Mouse (Mus musculus) embryonic fibroblast, embryonic 13.5 days (primary cell): ENCODE results near the gene Gpx1. TPM values are rescaled to one million over a fixed set of nuclear protein-coding genes. Genes with fewer than 3 reads are reported as not detected.

Experiments used
- H3K27ac ChIP-seq: 2 replicates; pipeline ENCODE4 v1.5.1; 2012; ENCODE audit warnings: low read length, control low read depth, inconsistent platforms; ENCODE audit not compliant: insufficient read depth
- H3K4me1 ChIP-seq: 2 replicates; pipeline ENCODE4 v1.6.1; 2011; ENCODE audit warnings: low read length; ENCODE audit not compliant: control insufficient read depth, insufficient read depth
- H3K4me3 ChIP-seq: 2 replicates; pipeline ENCODE4 v1.5.1; 2011; ENCODE audit warnings: mild to moderate bottlenecking, control low read depth, low read length; ENCODE audit not compliant: insufficient read depth
- CTCF ChIP-seq: IDR thresholded peaks from 2 replicates; pipeline ENCODE4 v1.5.1; 2011; ENCODE audit warnings: mild to moderate bottlenecking, control low read depth, low read length, moderate library complexity, borderline replicate concordance; ENCODE audit not compliant: insufficient read depth
- POLR2A ChIP-seq: IDR thresholded peaks from 2 replicates; pipeline ENCODE4 v1.6.1; 2011; ENCODE audit warnings: low read depth, mild to moderate bottlenecking, control low read depth, low read length, moderate library complexity
- polyA plus RNA-seq: library from polyadenylated mRNA; stranded (reverse); fragments of >200 nt; gene quantifications from 2 replicates; pipeline ENCODE4 v1.2.4, GENCODE M21; 2011; ENCODE audit warnings: low read depth; ENCODE audit not compliant: missing spikeins, insufficient read length

Gpx1 gene
- 328 and 399 TPM in 2 replicates for polyA plus RNA-seq

GRCm38 (mm10) chr9:108338886-108339781 is at the start of gene Gpx1:
Gene Gpx1, plus strand, starts transcription at chr9:108338903.
- TF ChIP-seq CTCF (no peak), POLR2A (peak; percentile 98)
- H3K4me3 ChIP-seq = peak within 1 kb of the TSS; percentile 76
- peak within 1 kb of the TSS; percentile 98 for H3K27ac ChIP-seq
- H3K4me1 ChIP-seq = peaks cover 9% of the 10 kb centered on the region

GRCm38 (mm10) chr9:108289347-108289746 is 49.4 kb upstream of the Gpx1 start:
- H3K4me1 ChIP-seq = peaks cover 3% of the 10 kb centered on the region
- no peak overlapping the region for H3K27ac ChIP-seq
- H3K4me3 ChIP-seq = no peak overlapping the region
- TF ChIP-seq POLR2A (no peak), CTCF (no peak)

- TF ChIP-seq POLR2A (peak; percentile 61; the same call in 1 of the 2 replicates), CTCF (no peak)
- Histone ChIP-seq H3K4me3 (peak within 1 kb of the TSS; percentile 67), H3K27ac (peak within 1 kb of the TSS; percentile 63), H3K4me1 (peaks cover 3% of the 10 kb centered on the region)
Observed at GRCm38 (mm10) chr9:108290016-108290750, 48.5 kb upstream of the Gpx1 start, which contains the start of gene Nicn1. Gene Nicn1, plus strand, starts transcription at chr9:108290429.

GRCm38 (mm10) chr9:108290773-108291172 is 47.9 kb upstream of the Gpx1 start:
- Histone ChIP-seq H3K27ac (no peak overlapping the region), H3K4me1 (peaks cover 3% of the 10 kb centered on the region), H3K4me3 (peak overlapping the region; percentile 67)
- TF ChIP-seq CTCF = no peak
- 0 out of 2 replicates have a peak, but pooled peaks have one; percentile 11 for TF ChIP-seq POLR2A

GRCm38 (mm10) chr9:108296453-108297355 is 42.0 kb upstream of the Gpx1 start, which contains the start of gene Amt:
Gene Amt, plus strand, starts transcription at chr9:108296853.
- H3K27ac ChIP-seq = no peak within 1 kb of the TSS
- no peak within 1 kb of the TSS for H3K4me3 ChIP-seq
- TF ChIP-seq POLR2A (no peak), CTCF (no peak)
- no peaks in the 10 kb centered on the region for H3K4me1 ChIP-seq

GRCm38 (mm10) chr9:108301853-108302252 is 36.9 kb upstream of the Gpx1 start:
- TF ChIP-seq CTCF = no peak
- TF ChIP-seq POLR2A = peak; percentile 40; the same call in 1 of the 2 replicates
- Histone ChIP-seq H3K4me3 (no peak overlapping the region), H3K4me1 (no peaks in the 10 kb centered on the region), H3K27ac (no peak overlapping the region)

GRCm38 (mm10) chr9:108304716-108305115 is 34.0 kb upstream of the Gpx1 start:
- TF ChIP-seq CTCF (no peak), POLR2A (no peak)
- H3K27ac ChIP-seq = no peak overlapping the region
- H3K4me3 ChIP-seq = peak overlapping the region; percentile 67
- no peaks in the 10 kb centered on the region for H3K4me1 ChIP-seq

GRCm38 (mm10) chr9:108305170-108305569 is 33.5 kb upstream of the Gpx1 start:
- no peak for TF ChIP-seq CTCF
- TF ChIP-seq POLR2A = peak; percentile 58
- Histone ChIP-seq H3K4me1 (no peaks in the 10 kb centered on the region), H3K27ac (peak overlapping the region; percentile 82), H3K4me3 (peak overlapping the region; percentile 67)
